ENCODE assay signal across 8 mouse cellular contexts in genomic region chr9:45849528-45850408, GRCm38 (mm10). TPM values are rescaled to one million over a fixed set of nuclear protein-coding genes. Genes with fewer than 3 reads are reported as not detected.
DNase-seq lines count a peak whose midpoint lies in the region; ATAC-seq and TF ChIP-seq lines count a peak whose summit lies in the region.

No protein-coding gene starts in this region.

- 58% methylated on average over 9 of the region's 9 CpGs for WGBS in heart, embryonic 12.5 days
- 76% methylated on average over 9 of the region's 9 CpGs for WGBS in midbrain, embryonic 11.5 days

- H3K4me2 ChIP-seq in heart, embryonic 12.5 days: no peak overlapping the region
- H3K4me2 ChIP-seq in midbrain, embryonic 11.5 days: no peak overlapping the region

- peak; percentile 16 to 19 for DNase-seq in cerebellum, postnatal 14 days
- DNase-seq in cerebellum, adult 11 months: no peak
- peak; percentile 45 to 47 for DNase-seq in left cerebral cortex, adult 2 months (ENCODE audit: extremely low spot score in 1 of 2, low spot score in 2 of 2)
- DNase-seq in midbrain, embryonic 11.5 days (ENCODE audit: low spot score, missing footprints): peak; percentile 23
- DNase-seq in testis, postnatal 14 days (ENCODE audit: low spot score): peak; percentile 53
- no peak for DNase-seq in B cell, adult 2 months

- TF ChIP-seq CTCF in cortical plate, adult 2 months (IDR thresholded peaks at IDR 0.05; ENCODE audit: extremely low read depth, insufficient read depth, low read length): no peak
- TF ChIP-seq CTCF in left cerebral cortex, adult 2 months (IDR thresholded peaks at IDR 0.05): no peak

- no peak overlapping the region for H3K4me3 ChIP-seq in cortical plate, adult 2 months (ENCODE audit: insufficient read depth, low read length)
- H3K4me3 ChIP-seq in heart, embryonic 12.5 days: no peak overlapping the region
- no peak overlapping the region for H3K4me3 ChIP-seq in left cerebral cortex, adult 2 months
- no peak overlapping the region for H3K4me3 ChIP-seq in midbrain, embryonic 11.5 days (ENCODE audit: low read depth, low read length)

- peaks cover 19% of the 10 kb centered on the region for H3K4me1 ChIP-seq in cortical plate, adult 2 months (ENCODE audit: control insufficient read depth, insufficient read depth, low read length)
- H3K4me1 ChIP-seq in heart, embryonic 12.5 days (replicated peaks): peaks cover 38% of the 10 kb centered on the region
- no peaks in the 10 kb centered on the region for H3K4me1 ChIP-seq in midbrain, embryonic 11.5 days (ENCODE audit: control insufficient read depth, insufficient read depth, low read length)

- H3K27me3 ChIP-seq in heart, embryonic 12.5 days (replicated peaks): no peaks in the 10 kb centered on the region
- no peaks in the 10 kb centered on the region for H3K27me3 ChIP-seq in midbrain, embryonic 11.5 days (ENCODE audit: control insufficient read depth, insufficient read depth, low read length)

- peaks cover 21% of the 10 kb centered on the region for H3K36me3 ChIP-seq in heart, embryonic 12.5 days
- H3K36me3 ChIP-seq in midbrain, embryonic 11.5 days (ENCODE audit: control insufficient read depth, insufficient read depth, low read length): 0 out of 2 replicates have a peak, but pooled peaks cover 2% of the 10 kb centered on the region

- H3K9me3 ChIP-seq in heart, embryonic 12.5 days (replicated peaks): no peaks in the 10 kb centered on the region
- no peaks in the 10 kb centered on the region for H3K9me3 ChIP-seq in midbrain, embryonic 11.5 days (ENCODE audit: control insufficient read depth, low read length)

- TF ChIP-seq POLR2A in cortical plate, adult 2 months (IDR thresholded peaks at IDR 0.05; ENCODE audit: extremely low read depth, insufficient read depth, low read length): no peak

- 0 out of 2 replicates have a peak overlapping the region, but pooled peaks have one; percentile 6 for H3K9ac ChIP-seq in heart, embryonic 12.5 days
- H3K9ac ChIP-seq in midbrain, embryonic 11.5 days (ENCODE audit: low read length): no peak overlapping the region

- intact Hi-C loops in left cerebral cortex, adult 2 months (cut with DNase I): no loop called here

- H3K27ac ChIP-seq in cortical plate, adult 2 months (ENCODE audit: insufficient read depth, low read length): peak overlapping the region; percentile 25; the same call in 1 of the 2 replicates
- H3K27ac ChIP-seq in heart, embryonic 12.5 days (ENCODE audit: poor library complexity, severe bottlenecking): peak overlapping the region; percentile 77
- peak overlapping the region; percentile 67 for H3K27ac ChIP-seq in left cerebral cortex, adult 2 months
- H3K27ac ChIP-seq in midbrain, embryonic 11.5 days (ENCODE audit: low read depth, low read length): no peak overlapping the region

- ATAC-seq in heart, embryonic 12.5 days (ENCODE audit: insufficient number of reproducible peaks, low FRiP score): peak; percentile 43; the same call in 1 of the 2 replicates
- ATAC-seq in midbrain, embryonic 11.5 days (ENCODE audit: low FRiP score): no peak

RNA-seq across cellular contexts. Expression of gene Bace1, which starts 11.4 kb away (rescaled TPM):
- polyA plus RNA-seq in cortical plate, adult 2 months (2012; rRNA removed): 50.7 and 56.2 TPM in 2 replicates
- polyA plus RNA-seq in heart, embryonic 12.5 days (2016; fragmentation: Nextera tagmentation; extraction: Ambion mirVana): 21.4 and 22.0 TPM in 2 replicates
- total RNA-seq in left cerebral cortex, adult 2 months (2021): 10 to 100 TPM; 77.3 to 79.5 TPM
- 26.9 and 27.1 TPM in 2 replicates for polyA plus RNA-seq in midbrain, embryonic 11.5 days (2014; fragmentation: Nextera tagmentation; extraction: Ambion mirVana)

RNA-seq across cellular contexts. Expression of gene Cep164, which starts 21.3 kb away (rescaled TPM):
- polyA plus RNA-seq in cortical plate, adult 2 months (2012; rRNA removed): 18.5 and 22.5 TPM in 2 replicates
- polyA plus RNA-seq in heart, embryonic 12.5 days (2016; fragmentation: Nextera tagmentation; extraction: Ambion mirVana): 14.3 and 19.0 TPM in 2 replicates
- total RNA-seq in left cerebral cortex, adult 2 months (2021): 10 to 100 TPM; 13.7 to 16.5 TPM
- polyA plus RNA-seq in midbrain, embryonic 11.5 days (2014; fragmentation: Nextera tagmentation; extraction: Ambion mirVana): 12.6 and 14.5 TPM in 2 replicates

RNA-seq across cellular contexts. Expression of gene Pcsk7, which starts 56.5 kb away (rescaled TPM):
- polyA plus RNA-seq in cortical plate, adult 2 months (2012; rRNA removed): 28.2 and 30.5 TPM in 2 replicates
- polyA plus RNA-seq in heart, embryonic 12.5 days (2016; fragmentation: Nextera tagmentation; extraction: Ambion mirVana): 19.4 and 19.7 TPM in 2 replicates
- 10 to 100 TPM; 26.2 to 30.7 TPM for total RNA-seq in left cerebral cortex, adult 2 months (2021)
- polyA plus RNA-seq in midbrain, embryonic 11.5 days (2014; fragmentation: Nextera tagmentation; extraction: Ambion mirVana): 11.1 and 14.4 TPM in 2 replicates

RNA-seq across cellular contexts. Expression of gene Rnf214, which starts 56.9 kb away (rescaled TPM):
- 44.3 and 45.6 TPM in 2 replicates for polyA plus RNA-seq in cortical plate, adult 2 months (2012; rRNA removed)
- polyA plus RNA-seq in heart, embryonic 12.5 days (2016; fragmentation: Nextera tagmentation; extraction: Ambion mirVana): 43.6 and 45.0 TPM in 2 replicates
- 10 to 100 TPM; 83.1 to 84.3 TPM for total RNA-seq in left cerebral cortex, adult 2 months (2021)
- 73.4 and 81.8 TPM in 2 replicates for polyA plus RNA-seq in midbrain, embryonic 11.5 days (2014; fragmentation: Nextera tagmentation; extraction: Ambion mirVana)

Comparison
In these comparisons a context has a peak if more than half of its experiments do, and no peak if none do; other contexts are left out.
1. DNase-seq: peak in cerebellum, postnatal 14 days (2 of 2), left cerebral cortex, adult 2 months (2 of 2), midbrain, embryonic 11.5 days (single experiment) and testis, postnatal 14 days (single experiment); none in cerebellum, adult 11 months (single experiment) and B cell, adult 2 months (0 of 2).